Mouse (Mus musculus) erythroblast, embryonic 14.5 days (primary cell): ENCODE data around the gene Pbrm1.

Experiments used
- GATA1 ChIP-seq: IDR thresholded peaks from 2 replicates; pipeline ENCODE4 v1.6.1; 2012; ENCODE audit warnings: low read length, inconsistent platforms, mixed read lengths
- TAL1 ChIP-seq: IDR thresholded peaks from 3 replicates; pipeline ENCODE4 v1.6.1; 2012; ENCODE audit warnings: low read length, inconsistent platforms, mixed read lengths

- no peak for TF ChIP-seq TAL1
- TF ChIP-seq GATA1, result no peak
Measured at GRCm38 (mm10) chr14:31013928-31014327, 5.0 kb upstream of the Pbrm1 start.
